In genomic region chr7:132373594-132374378, GRCm38 (mm10) we compare ENCODE assay signal across 9 mouse cellular contexts. TPM values are rescaled to one million over a fixed set of nuclear protein-coding genes. Genes with fewer than 3 reads are reported as not detected.
DNase-seq lines count a peak whose midpoint lies in the region; ATAC-seq and TF ChIP-seq lines count a peak whose summit lies in the region.
"Had no signal": no experiment of that assay in that cellular context is flagged by ENCODE, and none has a peak within 500 bp of the region (broad histone marks: within the 10 kb centered on the region; RNA-seq: fewer than 3 reads in every experiment).

No protein-coding gene starts in this region.

- no peak overlapping the region for H3K9ac ChIP-seq in hindbrain, embryonic 13.5 days
- H3K9ac ChIP-seq in neural tube, embryonic 13.5 days = no peak overlapping the region

- H3K27ac ChIP-seq in left cerebral cortex, adult 2 months = no peak overlapping the region
- H3K27ac ChIP-seq in embryonic facial prominence, embryonic 10.5 days (replicated peaks) = peak overlapping the region; percentile 1
- peak overlapping the region; percentile 83 for H3K27ac ChIP-seq in hindbrain, embryonic 13.5 days
- peak overlapping the region; percentile 70 for H3K27ac ChIP-seq in neural tube, embryonic 13.5 days (replicated peaks)
- H3K27ac ChIP-seq: macrophage had no signal

- H3K27me3 ChIP-seq in embryonic facial prominence, embryonic 10.5 days (replicated peaks; ENCODE audit: low read depth, poor library complexity, severe bottlenecking) = peaks cover 23% of the 10 kb centered on the region; the same call in 1 of the 2 replicates
- no peaks in the 10 kb centered on the region for H3K27me3 ChIP-seq in hindbrain, embryonic 13.5 days
- H3K27me3 ChIP-seq in neural tube, embryonic 13.5 days = no peaks in the 10 kb centered on the region

- WGBS in embryonic facial prominence, embryonic 10.5 days = 48% methylated on average over 10 of the region's 10 CpGs
- whole genome bisulfite sequencing in hindbrain, embryonic 13.5 days = 60% methylated on average over 10 of the region's 10 CpGs
- 57% methylated on average over 10 of the region's 10 CpGs for WGBS in neural tube, embryonic 13.5 days

- intact Hi-C loops in left cerebral cortex, adult 2 months (cut with DNase I) = no loop called here

- H3K9me3 ChIP-seq in embryonic facial prominence, embryonic 10.5 days = no peaks in the 10 kb centered on the region
- no peaks in the 10 kb centered on the region for H3K9me3 ChIP-seq in hindbrain, embryonic 13.5 days
- no peaks in the 10 kb centered on the region for H3K9me3 ChIP-seq in neural tube, embryonic 13.5 days

- no peaks in the 10 kb centered on the region for H3K36me3 ChIP-seq in embryonic facial prominence, embryonic 10.5 days (replicated peaks)
- H3K36me3 ChIP-seq in hindbrain, embryonic 13.5 days = no peaks in the 10 kb centered on the region
- no peaks in the 10 kb centered on the region for H3K36me3 ChIP-seq in neural tube, embryonic 13.5 days

- no peak overlapping the region for H3K4me3 ChIP-seq in left cerebral cortex, adult 2 months
- H3K4me3 ChIP-seq in embryonic facial prominence, embryonic 10.5 days = no peak overlapping the region
- no peak overlapping the region for H3K4me3 ChIP-seq in hindbrain, embryonic 13.5 days
- H3K4me3 ChIP-seq in neural tube, embryonic 13.5 days = no peak overlapping the region

- no peak for DNase-seq in left cerebral cortex, adult 2 months (ENCODE audit: extremely low spot score in 1 of 2, low spot score in 2 of 2)
- no peak for DNase-seq in left cerebral cortex, adult 9 months (ENCODE audit: low spot score in 2 of 2)
- DNase-seq in embryonic facial prominence, embryonic 10.5 days (ENCODE audit: low spot score) = no peak
- no peak for DNase-seq in adrenal gland, postnatal 36 days
- no peak for DNase-seq in thymus, adult 18-20 months

- ATAC-seq in hindbrain, embryonic 13.5 days (ENCODE audit: low FRiP score) = 0 out of 2 replicates have a peak, but pooled peaks have one; percentile 43
- ATAC-seq in neural tube, embryonic 13.5 days (ENCODE audit: low read depth) = no peak
- no peak for ATAC-seq in inflammation-experienced regulatory T-cells, adult 6 months

- peaks cover 30% of the 10 kb centered on the region for H3K4me1 ChIP-seq in embryonic facial prominence, embryonic 10.5 days
- H3K4me1 ChIP-seq in hindbrain, embryonic 13.5 days (replicated peaks) = peaks cover 30% of the 10 kb centered on the region
- peaks cover 42% of the 10 kb centered on the region for H3K4me1 ChIP-seq in neural tube, embryonic 13.5 days (replicated peaks)

- peak; percentile 13 for TF ChIP-seq CTCF in left cerebral cortex, adult 2 months (IDR thresholded peaks at IDR 0.05)

- H3K4me2 ChIP-seq in hindbrain, embryonic 13.5 days = no peak overlapping the region
- no peak overlapping the region for H3K4me2 ChIP-seq in neural tube, embryonic 13.5 days

RNA-seq across cellular contexts. Expression of gene Chst15, which starts 56.8 kb away (rescaled TPM):
- 10 to 100 TPM; 43.0 to 44.6 TPM for total RNA-seq in left cerebral cortex, adult 2 months (2021)
- polyA plus RNA-seq in embryonic facial prominence, embryonic 10.5 days (2016; fragmentation: Nextera tagmentation; extraction: Ambion mirVana) = 11.8 and 12.7 TPM in 2 replicates
- polyA plus RNA-seq in hindbrain, embryonic 13.5 days (2015; fragmentation: Nextera tagmentation; extraction: Ambion mirVana) = 22.2 and 24.4 TPM in 2 replicates
- 21.9 and 22.5 TPM in 2 replicates for polyA plus RNA-seq in neural tube, embryonic 13.5 days (2015; fragmentation: Nextera tagmentation; extraction: Ambion mirVana)
- polyA plus RNA-seq in inflammation-experienced regulatory T-cells, adult 6 months (2017; shearing (Covaris generic)) = 1 to 10 TPM in 2 of 3 experiments, under 1 TPM in 1; 0.88 to 6.2 (median 4.8) TPM
- total RNA-seq in adrenal gland, postnatal 36 days (2021) = 10 to 100 TPM; 38.9 to 58.6 TPM
